Mouse (Mus musculus) lung, adult 2 months (tissue): ENCODE results near the gene Thsd7b. TPM values are rescaled to one million over a fixed set of nuclear protein-coding genes. Genes with fewer than 3 reads are reported as not detected.
A peak's percentile ranks its signal among the peaks of the same experiment; 100 is the strongest.
"Not testable (repeated sequence)": the region's sequence is repeated elsewhere in the genome, so short reads cannot be mapped to it uniquely, and the experiment has no call there.

Source experiments
- DNase-seq: peaks from one replicate; pipeline ENCODE4 v3.0.0; 2022
- H3K4me1 ChIP-seq: fragments of 200-500 bp; 2 replicates; pipeline ENCODE4 v1.6.1; 2011; ENCODE audit warnings: low read length; ENCODE audit not compliant: control insufficient read depth, insufficient read depth
- H3K4me3 ChIP-seq: fragments of 200-500 bp; replicated peaks from 2 replicates; pipeline ENCODE3; 2011; ENCODE audit warnings: low read depth, mild to moderate bottlenecking, control low read depth, low read length; ENCODE audit errors: extremely low read depth
- CTCF ChIP-seq: fragments of 200-500 bp; IDR thresholded peaks from 2 replicates; pipeline ENCODE4 v1.5.1; 2011; ENCODE audit warnings: mild to moderate bottlenecking, low read length, control low read depth; ENCODE audit not compliant: insufficient read depth
- POLR2A ChIP-seq: fragments of 200-500 bp; IDR thresholded peaks from 2 replicates; pipeline ENCODE4 v1.6.1; 2011; ENCODE audit warnings: low read depth, mild to moderate bottlenecking, control low read depth, low read length, borderline replicate concordance; ENCODE audit errors: extremely low read depth
- WGBS: fragments of 180-500 bp; shearing (Covaris S2); methylation state at CpG from one replicate; pipeline ENCODE4 v1.1.7; 2018; 5-methylcytosine and 5-hydroxymethylcytosine counted together
- polyA plus RNA-seq: library from polyadenylated mRNA; depleted of rRNA; stranded (reverse); fragments of >200 nt; gene quantifications from 2 replicates; pipeline ENCODE4 v1.2.3, GENCODE M21; 2012

Thsd7b gene
- polyA plus RNA-seq, 1 experiment = 0.20 TPM

- Histone ChIP-seq H3K4me3 (no peak overlapping the region), H3K4me1 (no peaks in the 10 kb centered on the region)
- DNase-seq = no peak
- 73% methylated on average over 1 of the region's 1 CpGs for WGBS
- TF ChIP-seq CTCF (no peak), POLR2A (no peak)
Observed at GRCm38 (mm10) chr1:130112580-130113314, 839.6 kb downstream of the Thsd7b start.

DNA sequence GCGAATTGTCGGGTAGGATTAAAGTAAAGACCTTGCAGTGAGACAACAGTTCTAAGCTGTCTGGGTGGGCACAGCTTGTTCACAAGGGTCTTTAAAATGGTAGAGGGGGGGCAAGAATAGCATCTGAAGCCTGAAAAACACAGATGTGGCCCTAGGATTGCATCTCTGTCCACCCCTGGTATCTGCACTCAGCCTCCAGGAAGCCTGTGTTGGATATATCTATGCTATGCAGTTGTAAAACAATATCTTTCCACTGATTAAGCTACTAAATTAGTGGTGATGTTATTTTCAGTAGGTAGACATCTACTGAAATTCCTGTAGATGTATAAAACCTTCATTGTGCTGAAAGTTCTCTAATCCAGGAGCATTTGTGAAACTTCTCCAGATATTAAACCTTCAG, 840.4 kb downstream of the Thsd7b start:
- Histone ChIP-seq H3K4me3 (no peak overlapping the region), H3K4me1 (no peaks in the 10 kb centered on the region)
- 93% methylated on average over 2 of the region's 2 CpGs for WGBS
- DNase-seq = no peak
- no peak for TF ChIP-seq POLR2A
- TF ChIP-seq CTCF = no peak

DNA sequence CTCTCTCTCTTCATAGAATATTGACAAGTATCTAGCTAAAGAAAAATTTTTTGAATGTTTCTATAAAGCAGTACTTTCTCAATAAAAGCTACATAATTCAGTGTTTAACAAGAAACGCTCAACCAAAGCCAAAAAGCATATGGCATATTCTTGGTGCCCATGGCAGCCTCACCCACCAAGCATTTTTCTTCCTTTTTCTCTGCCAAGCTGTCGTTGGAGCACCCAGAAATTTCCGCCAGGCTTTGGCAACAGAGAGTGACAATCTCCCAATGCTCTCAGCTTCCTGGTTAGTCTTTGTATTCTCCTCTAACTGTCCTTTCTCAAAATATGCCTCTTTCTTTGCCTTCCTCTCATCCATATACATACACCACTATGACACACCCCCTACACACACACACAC, 857.8 kb downstream of the Thsd7b start:
- no peaks in the 10 kb centered on the region for H3K4me1 ChIP-seq
- TF ChIP-seq POLR2A (no peak), CTCF (no peak)
- WGBS = 68% methylated on average over 3 of the region's 3 CpGs
- H3K4me3 ChIP-seq = no peak overlapping the region
- no peak for DNase-seq

GRCm38 (mm10) chr1:130166187-130166586, 893.1 kb downstream of the Thsd7b start:
- TF ChIP-seq POLR2A = no peak
- no peak for TF ChIP-seq CTCF
- Histone ChIP-seq H3K4me1 (no peaks in the 10 kb centered on the region), H3K4me3 (no peak overlapping the region)
- no peak for DNase-seq

- no peaks in the 10 kb centered on the region for H3K4me1 ChIP-seq
- no peak overlapping the region for H3K4me3 ChIP-seq
- no peak for DNase-seq
- TF ChIP-seq CTCF = 0 out of 2 replicates have a peak, but pooled peaks have one; percentile 2
- TF ChIP-seq POLR2A = no peak
- WGBS = 68% methylated on average over 2 of the region's 2 CpGs
Observed at GRCm38 (mm10) chr1:130167260-130167659, 894.2 kb downstream of the Thsd7b start.

GRCm38 (mm10) chr1:130169875-130170274, 896.8 kb downstream of the Thsd7b start:
- Histone ChIP-seq H3K4me3 (no peak overlapping the region), H3K4me1 (no peaks in the 10 kb centered on the region)
- DNase-seq = no peak
- WGBS = 60% methylated on average over 6 of the region's 6 CpGs
- TF ChIP-seq POLR2A (no peak), CTCF (no peak)

- H3K4me1 ChIP-seq = no peaks in the 10 kb centered on the region
- WGBS = 62% methylated on average over 1 of the region's 1 CpGs
- DNase-seq = no peak
- no peak overlapping the region for H3K4me3 ChIP-seq
- TF ChIP-seq POLR2A (no peak), CTCF (no peak)
Observed at GRCm38 (mm10) chr1:130170290-130170689, 897.2 kb downstream of the Thsd7b start.

- H3K4me1 ChIP-seq, H3K4me3 ChIP-seq, DNase-seq: not testable (repeated sequence)
- 75% methylated on average over 7 of the region's 7 CpGs for WGBS
Observed at GRCm38 (mm10) chr1:130186836-130187235, 913.7 kb downstream of the Thsd7b start.

DNA sequence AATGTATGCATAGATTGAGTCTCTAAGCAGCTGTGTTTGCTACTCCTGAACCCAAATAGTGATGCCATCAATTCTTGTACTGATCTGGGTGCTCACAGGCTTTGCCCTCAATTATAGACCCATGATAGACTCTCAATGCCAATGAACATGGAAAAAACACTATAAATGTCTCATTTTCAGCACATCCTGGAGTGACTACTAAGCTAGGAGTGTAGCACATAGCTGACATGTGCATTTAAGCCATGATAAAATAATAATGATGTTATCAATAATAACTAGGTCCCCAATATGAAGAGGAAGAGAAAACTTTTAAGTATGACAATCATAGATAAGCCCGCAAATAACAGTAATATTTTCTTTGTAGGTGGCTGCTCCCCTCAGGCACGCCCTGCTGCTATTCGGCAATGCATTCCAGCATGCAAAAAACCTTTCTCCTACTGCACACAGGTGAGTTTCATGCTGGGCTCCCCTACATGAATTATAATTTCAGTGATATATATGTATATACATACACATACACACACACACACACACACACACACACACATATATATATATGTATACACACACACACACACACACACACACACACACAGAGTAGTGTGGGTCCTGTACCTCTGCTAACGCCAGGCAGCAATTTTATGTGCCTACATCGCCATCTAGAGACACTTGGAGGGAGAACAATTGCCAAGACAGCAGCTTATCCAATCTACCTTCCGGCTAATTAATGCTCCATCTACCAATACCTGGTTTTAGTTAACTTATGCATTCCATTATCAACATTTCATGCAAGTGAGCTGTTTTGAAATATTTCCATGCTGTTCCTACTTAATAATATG, 919.3 kb downstream of the Thsd7b start:
- DNase-seq = no peak

GRCm38 (mm10) chr1:130217404-130217803, 944.3 kb downstream of the Thsd7b start:
- H3K4me1 ChIP-seq = no peaks in the 10 kb centered on the region
- H3K4me3 ChIP-seq = no peak overlapping the region
- 71% methylated on average over 3 of the region's 3 CpGs for WGBS
- TF ChIP-seq POLR2A (no peak), CTCF (no peak)
- no peak for DNase-seq

More for the DNA sequence above, 919.3 kb downstream of the Thsd7b start:
- Histone ChIP-seq H3K4me3 (no peak overlapping the region), H3K4me1 (no peaks in the 10 kb centered on the region)
- TF ChIP-seq POLR2A (no peak), CTCF (0 out of 2 replicates have a peak, but pooled peaks have one; percentile 1)
- WGBS = 44% methylated on average over 6 of the region's 6 CpGs
